Mouse (Mus musculus) kidney, adult 2 months (tissue): ENCODE measurements around the gene Prim2.

Experiments used
- CTCF ChIP-seq: fragments of 200-500 bp; conservative IDR thresholded peaks from 2 replicates; pipeline ENCODE4 v1.5.1; 2011; ENCODE audit warnings: low read depth, mild to moderate bottlenecking, control low read depth, low read length, moderate library complexity, mixed read lengths; ENCODE audit not compliant: insufficient read depth, insufficient read length
- POLR2A ChIP-seq: fragments of 200-500 bp; IDR thresholded peaks from one replicate; pipeline ENCODE4 v1.6.1; 2011; ENCODE audit warnings: low read depth, low read length, control low read depth

- TF ChIP-seq CTCF (no peak), POLR2A (no peak)
Measured at GRCm38 (mm10) chr1:33589531-33589930, 80.1 kb downstream of the Prim2 start.
